Mouse (Mus musculus) testis, adult 2 months (tissue): ENCODE results near the gene Nbas. TPM values are rescaled to one million over a fixed set of nuclear protein-coding genes. Genes with fewer than 3 reads are reported as not detected.

Experiments
- H3K27ac ChIP-seq: fragments of 200-500 bp; 2 replicates; pipeline ENCODE4 v1.5.1; 2012; ENCODE audit warnings: low read depth, low read length; ENCODE audit not compliant: control insufficient read depth, insufficient read depth
- H3K27me3 ChIP-seq: fragments of 200-500 bp; 2 replicates; pipeline ENCODE4 v1.6.1; 2012; ENCODE audit warnings: mild to moderate bottlenecking, low read length, moderate library complexity; ENCODE audit not compliant: control insufficient read depth, insufficient read depth
- H3K36me3 ChIP-seq: fragments of 200-500 bp; 2 replicates; pipeline ENCODE4 v1.6.1; 2012; ENCODE audit warnings: mild to moderate bottlenecking, low read length; ENCODE audit not compliant: control insufficient read depth, insufficient read depth
- H3K4me1 ChIP-seq: fragments of 200-500 bp; 2 replicates; pipeline ENCODE4 v1.6.1; 2012; ENCODE audit warnings: low read length; ENCODE audit not compliant: control insufficient read depth, insufficient read depth
- H3K4me3 ChIP-seq: fragments of 200-500 bp; 2 replicates; pipeline ENCODE4 v1.5.1; 2012; ENCODE audit warnings: low read depth, mild to moderate bottlenecking, low read length, moderate library complexity, mixed read lengths; ENCODE audit not compliant: control insufficient read depth
- CTCF ChIP-seq: fragments of 200-500 bp; IDR thresholded peaks from 2 replicates; pipeline ENCODE4 v1.5.1; 2012; ENCODE audit warnings: low read depth, mild to moderate bottlenecking, inconsistent platforms, low read length, moderate library complexity; ENCODE audit not compliant: control insufficient read depth, insufficient read depth, insufficient replicate concordance
- POLR2A ChIP-seq: fragments of 200-500 bp; IDR thresholded peaks from 2 replicates; pipeline ENCODE4 v1.6.1; 2012; ENCODE audit warnings: low read depth, mild to moderate bottlenecking, inconsistent platforms, low read length, moderate library complexity; ENCODE audit not compliant: control insufficient read depth
- polyA plus RNA-seq: library from polyadenylated mRNA; depleted of rRNA; stranded (reverse); fragments of >200 nt; gene quantifications from 2 replicates; pipeline ENCODE4 v1.2.3, GENCODE M21; 2012

The Nbas gene
- polyA plus RNA-seq, 1 experiment: 74.2 TPM

DNA sequence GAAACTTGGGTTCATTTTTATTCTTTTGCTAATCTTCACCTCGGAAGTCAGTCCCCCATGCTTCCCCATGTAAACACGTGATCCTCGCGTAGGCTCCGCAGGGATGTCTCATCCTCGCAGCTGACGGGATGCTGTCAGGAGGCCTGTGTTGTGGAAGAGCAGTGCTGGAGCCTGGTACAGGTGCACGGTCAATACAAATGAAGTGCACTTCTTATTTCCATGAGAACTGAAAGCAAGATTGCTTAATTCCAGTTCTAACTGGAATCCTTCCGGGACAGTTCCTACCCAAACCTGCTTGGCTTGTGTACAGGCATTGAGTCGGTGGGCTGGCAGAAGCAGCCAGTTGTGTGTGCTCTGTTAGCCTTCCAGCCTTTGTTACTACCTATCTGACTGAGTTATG is 87.3 kb downstream of the Nbas start:
- Histone ChIP-seq H3K4me1 (no peaks in the 10 kb centered on the region), H3K27me3 (no peaks in the 10 kb centered on the region), H3K4me3 (no peak overlapping the region), H3K36me3 (no peaks in the 10 kb centered on the region; the same call in 1 of the 2 replicates), H3K27ac (no peak overlapping the region)
- TF ChIP-seq CTCF (no peak), POLR2A (no peak)

DNA sequence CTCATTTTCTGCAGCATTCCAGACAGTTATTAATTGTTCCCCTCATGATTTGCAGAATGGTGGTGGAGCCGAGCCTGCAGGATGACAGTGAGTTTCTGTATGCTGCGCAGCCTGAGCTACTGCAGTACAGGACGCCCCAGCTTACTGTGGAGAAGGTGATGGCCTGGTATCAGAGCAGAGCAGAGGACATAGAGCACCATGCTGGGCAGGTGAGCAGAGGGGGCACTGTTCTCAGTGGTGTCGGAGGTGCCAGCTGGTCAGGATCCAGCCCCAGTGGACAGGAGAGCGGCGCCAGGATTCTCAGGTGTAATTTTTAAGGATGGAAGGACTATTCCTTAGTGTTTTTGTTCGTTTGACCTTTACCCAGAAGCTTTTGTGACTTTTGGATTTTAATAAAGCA is 87.8 kb downstream of the Nbas start:
- Histone ChIP-seq H3K4me1 (no peaks in the 10 kb centered on the region), H3K27ac (no peak overlapping the region), H3K36me3 (no peaks in the 10 kb centered on the region; the same call in 1 of the 2 replicates), H3K27me3 (no peaks in the 10 kb centered on the region), H3K4me3 (no peak overlapping the region)
- TF ChIP-seq CTCF (no peak), POLR2A (no peak)

DNA sequence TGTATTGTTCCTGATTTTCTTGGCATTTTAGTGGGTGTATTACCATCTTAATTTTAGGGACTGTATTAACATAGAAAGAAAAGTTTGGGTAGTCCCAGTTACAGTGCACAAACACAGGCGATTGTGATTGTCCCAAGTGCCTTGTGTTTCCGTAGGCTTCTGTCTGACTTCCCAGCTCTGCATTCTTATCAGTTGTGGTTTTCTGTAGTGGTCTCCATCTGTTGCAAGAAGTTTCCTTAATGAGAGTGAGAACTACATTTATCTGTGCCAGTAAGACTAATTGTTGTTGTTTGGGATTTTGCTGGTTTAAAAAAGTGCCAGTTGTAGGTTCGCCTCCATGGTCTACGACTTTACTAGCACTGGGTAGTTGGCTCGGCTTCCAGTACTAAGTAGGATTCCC is 88.3 kb downstream of the Nbas start:
- no peak overlapping the region for H3K4me3 ChIP-seq
- H3K4me1 ChIP-seq: no peaks in the 10 kb centered on the region
- peaks cover under 1% of the 10 kb centered on the region; the same call in 1 of the 2 replicates for H3K36me3 ChIP-seq
- H3K27me3 ChIP-seq: no peaks in the 10 kb centered on the region
- H3K27ac ChIP-seq: no peak overlapping the region
- TF ChIP-seq CTCF (no peak), POLR2A (no peak)

DNA sequence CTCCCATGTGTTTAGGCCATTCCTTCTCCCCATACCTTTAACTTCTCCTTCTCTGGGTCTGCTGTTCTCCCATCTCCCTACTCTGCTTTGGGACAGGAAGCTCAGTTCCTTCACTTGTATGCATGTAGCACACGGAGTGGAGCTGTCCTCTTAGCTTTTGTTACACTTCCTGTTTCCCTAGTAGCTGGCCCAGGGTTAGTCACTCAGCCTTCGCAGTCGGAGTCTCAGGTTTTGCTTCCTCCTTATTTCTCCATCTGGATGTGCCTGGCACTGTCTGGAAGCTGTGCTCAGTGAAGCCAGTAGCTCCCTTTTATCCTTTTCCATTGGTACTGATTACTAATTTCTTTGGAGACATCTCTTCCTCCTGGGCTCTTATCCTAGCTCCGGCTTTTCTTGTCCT is 89.9 kb downstream of the Nbas start:
- H3K27ac ChIP-seq: no peak overlapping the region
- no peaks in the 10 kb centered on the region for H3K27me3 ChIP-seq
- H3K4me3 ChIP-seq: no peak overlapping the region
- peaks cover 1% of the 10 kb centered on the region; the same call in 1 of the 2 replicates for H3K36me3 ChIP-seq
- no peak for TF ChIP-seq CTCF
- TF ChIP-seq POLR2A: no peak
- H3K4me1 ChIP-seq: no peaks in the 10 kb centered on the region

DNA sequence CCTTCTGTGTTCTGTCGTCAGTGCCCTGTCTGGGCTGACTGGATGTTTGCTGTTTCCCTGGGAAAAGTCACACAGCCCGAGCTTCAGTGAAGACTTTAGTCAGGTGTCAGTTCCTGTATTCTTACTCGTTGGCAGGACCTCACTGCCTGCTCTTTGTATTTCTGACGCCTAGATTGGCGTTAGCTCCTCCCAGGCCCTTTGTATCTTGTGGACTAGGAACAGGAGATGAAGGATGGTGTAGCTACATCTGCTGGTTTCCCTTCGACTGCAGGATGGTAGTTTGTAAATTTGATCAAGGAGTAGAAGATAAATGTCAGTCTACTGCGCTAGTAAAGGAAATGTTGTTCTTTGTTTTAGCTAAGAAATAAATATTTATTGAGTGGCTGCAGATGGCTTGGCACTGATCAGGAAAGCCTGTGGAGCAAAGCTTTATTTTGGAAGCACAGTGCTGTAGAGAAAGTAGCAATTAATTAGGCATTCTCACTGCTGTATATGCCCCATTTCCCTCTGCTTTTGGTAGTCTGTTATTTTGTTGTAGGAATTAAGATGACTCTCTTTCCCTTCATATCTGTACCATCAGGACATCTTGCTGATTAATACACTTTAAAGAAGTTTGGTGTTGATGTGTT is 91.4 kb downstream of the Nbas start:
- Histone ChIP-seq H3K27ac (no peak overlapping the region), H3K27me3 (no peaks in the 10 kb centered on the region), H3K4me3 (no peak overlapping the region), H3K4me1 (no peaks in the 10 kb centered on the region), H3K36me3 (peaks cover 1% of the 10 kb centered on the region; the same call in 1 of the 2 replicates)
- TF ChIP-seq CTCF: no peak
- TF ChIP-seq POLR2A: no peak

DNA sequence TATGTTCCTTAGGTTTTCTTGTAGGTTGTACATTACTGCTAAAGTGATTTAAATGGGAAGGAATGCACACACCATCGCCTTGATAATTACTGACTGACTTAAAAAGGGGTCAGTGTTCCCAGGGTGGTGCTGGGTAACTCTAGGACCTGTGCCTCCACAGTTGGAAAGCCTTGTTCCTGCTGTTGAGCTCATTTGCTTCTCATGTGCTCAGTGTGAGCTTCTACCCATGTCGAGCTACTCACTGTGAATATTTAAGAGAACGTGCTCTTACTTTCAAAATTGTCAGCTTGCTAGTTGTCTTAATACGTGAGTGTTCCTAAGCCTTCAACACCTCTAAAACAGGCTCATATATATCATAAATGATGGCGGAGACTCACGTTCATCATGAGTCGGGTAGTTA is 112.6 kb downstream of the Nbas start:
- no peak overlapping the region for H3K4me3 ChIP-seq
- H3K36me3 ChIP-seq: no peaks in the 10 kb centered on the region
- no peaks in the 10 kb centered on the region for H3K4me1 ChIP-seq
- no peaks in the 10 kb centered on the region for H3K27me3 ChIP-seq
- no peak overlapping the region for H3K27ac ChIP-seq
- TF ChIP-seq CTCF (no peak), POLR2A (no peak)

DNA sequence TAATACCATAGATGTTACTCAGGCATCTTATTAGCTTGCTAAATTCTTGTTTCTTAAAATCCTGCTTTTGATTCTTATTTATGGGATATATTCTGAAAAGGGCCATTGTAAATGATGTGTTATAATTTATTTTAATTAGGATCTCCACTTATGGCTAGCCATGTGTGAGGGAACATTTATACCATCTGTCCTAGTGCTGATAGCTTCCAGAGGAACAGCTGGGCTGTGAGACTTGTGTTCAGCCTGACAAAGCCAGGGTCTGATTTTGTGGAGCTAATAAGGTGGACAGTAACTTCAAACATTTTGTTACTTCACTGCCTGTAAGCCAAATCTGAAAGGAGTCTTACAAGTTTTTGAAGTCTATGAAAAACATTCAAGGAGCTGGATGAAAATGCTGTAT is 113.1 kb downstream of the Nbas start:
- Histone ChIP-seq H3K4me1 (no peaks in the 10 kb centered on the region), H3K4me3 (no peak overlapping the region), H3K36me3 (no peaks in the 10 kb centered on the region), H3K27ac (no peak overlapping the region), H3K27me3 (no peaks in the 10 kb centered on the region)
- TF ChIP-seq POLR2A (no peak), CTCF (no peak)
